Mouse (Mus musculus): ENCODE data around the gene Rapgef6.

Rapgef6 gene

DNA sequence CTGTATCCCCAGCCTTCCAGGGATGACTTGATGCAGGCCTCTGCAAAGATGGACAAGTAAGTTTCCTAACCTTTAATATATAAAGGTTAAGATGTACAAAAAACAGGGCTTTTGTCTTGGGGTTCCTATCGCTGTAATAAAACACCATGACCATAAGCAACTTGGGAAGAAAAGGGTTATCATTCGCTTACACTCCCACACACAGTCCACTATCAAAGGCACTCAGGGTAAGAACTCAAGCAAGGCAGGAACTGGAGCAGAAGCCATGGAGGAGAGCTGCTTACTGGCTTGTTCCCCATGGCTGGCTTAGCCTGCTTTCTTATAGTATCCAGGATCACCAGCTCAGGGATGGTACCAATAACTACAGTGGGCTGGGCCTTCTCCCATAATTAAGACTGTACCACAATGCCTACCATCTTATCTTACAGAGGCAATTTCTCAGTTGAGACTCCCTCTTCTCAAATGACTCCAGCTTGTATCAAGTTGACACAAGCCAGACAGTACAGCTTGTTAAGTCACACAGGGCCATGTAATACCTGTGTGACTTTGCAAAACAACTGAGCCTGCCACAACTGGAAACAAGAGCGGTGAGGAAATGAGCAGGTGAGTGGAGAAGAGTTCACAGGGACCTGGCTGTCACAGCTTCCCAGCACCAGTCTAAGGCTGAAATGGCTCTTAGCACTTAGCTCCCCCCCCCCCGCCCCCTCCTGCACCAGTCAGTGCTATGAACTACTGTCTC lies 216.5 kb downstream of the Rapgef6 start:
- DNase-seq: peak; percentile 67

DNA sequence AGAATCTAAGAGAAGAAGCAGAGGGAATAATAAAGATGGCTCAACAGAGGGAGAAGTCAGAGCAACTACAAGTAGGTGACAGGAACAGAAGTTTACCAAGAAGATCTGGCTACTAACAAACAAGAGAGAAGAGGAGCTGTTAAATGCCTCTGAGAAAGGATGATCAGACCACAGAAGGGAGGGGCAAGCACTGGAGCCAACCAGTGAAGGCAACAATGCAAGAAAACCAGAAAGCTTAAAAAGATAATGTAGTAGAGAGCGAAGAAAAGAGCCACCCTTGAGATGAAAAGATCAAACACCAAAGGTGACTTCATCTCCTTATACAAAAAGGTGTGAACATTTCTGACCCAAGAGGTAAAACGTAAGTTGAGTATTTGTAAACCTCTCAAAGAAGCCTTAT lies 218.7 kb downstream of the Rapgef6 start:
- DNase-seq: no peak

- no peak for DNase-seq
Measured at GRCm38 (mm10) chr11:54744231-54744630, 221.6 kb downstream of the Rapgef6 start.

Data from heart, adult 11 months (tissue).